Mouse (Mus musculus) forebrain, postnatal 0 days (tissue): Measurements from ENCODE around the gene Apeh. TPM values are rescaled to one million over a fixed set of nuclear protein-coding genes. Genes with fewer than 3 reads are reported as not detected.

Experiments used
- ATAC-seq: fragments of 200-750 bp; cut with Nextera tagmentation; 2 replicates; pipeline ENCODE4 v1.8.0; 2017; ENCODE audit warnings: mild to moderate bottlenecking, moderate library complexity
- DNase-seq: peaks from one replicate; pipeline ENCODE4 v3.0.0-alpha.2; 2015
- H3K27ac ChIP-seq: fragments of 300-500 bp; sonication (generic); 2 replicates; pipeline ENCODE4 v1.5.1; 2014; ENCODE audit warnings: low read depth, mild to moderate bottlenecking, antibody characterized with exemption, low read length, moderate library complexity, mixed read lengths
- H3K27me3 ChIP-seq: fragments of 300-500 bp; sonication (generic); 2 replicates; pipeline ENCODE4 v1.6.1; 2014; ENCODE audit warnings: mild to moderate bottlenecking, low read length, mixed read lengths; ENCODE audit not compliant: insufficient read depth
- H3K36me3 ChIP-seq: fragments of 300-500 bp; sonication (generic); 2 replicates; pipeline ENCODE4 v1.6.1; 2014; ENCODE audit warnings: mild to moderate bottlenecking, moderate library complexity; ENCODE audit not compliant: insufficient read depth
- H3K4me1 ChIP-seq: fragments of 300-500 bp; sonication (generic); 2 replicates; pipeline ENCODE4 v1.6.1; 2014; ENCODE audit warnings: antibody characterized with exemption; ENCODE audit not compliant: insufficient read depth
- H3K4me2 ChIP-seq: fragments of 300-500 bp; sonication (generic); 2 replicates; pipeline ENCODE4 v1.6.1; 2014; ENCODE audit warnings: low read depth, mild to moderate bottlenecking, moderate library complexity
- H3K4me3 ChIP-seq: fragments of 300-500 bp; sonication (generic); 2 replicates; pipeline ENCODE4 v1.5.1; 2014; ENCODE audit warnings: low read depth, low read length, mixed read lengths
- H3K9ac ChIP-seq: fragments of 300-500 bp; sonication (generic); 2 replicates; pipeline ENCODE4 v1.6.1; 2014; ENCODE audit warnings: mild to moderate bottlenecking
- H3K9me3 ChIP-seq: fragments of 300-500 bp; sonication (generic); 2 replicates; pipeline ENCODE4 v1.6.1; 2016; ENCODE audit warnings: low read length
- CTCF ChIP-seq: sonication (generic); IDR thresholded peaks from 2 replicates; pipeline ENCODE4 v1.5.1; 2016; ENCODE audit warnings: antibody characterized with exemption, control low read depth, low read depth
- WGBS: fragments of 180-500 bp; shearing (Covaris S2); extraction: QIAGEN DNeasy Blood & Tissue Kit; methylation state at CpG from one replicate; pipeline ENCODE4 v1.1.7; 2014; 5-methylcytosine and 5-hydroxymethylcytosine counted together
- polyA plus RNA-seq: library from polyadenylated mRNA; unstranded; fragments of >200 nt; fragmentation: Nextera tagmentation; extraction: Ambion mirVana; gene quantifications from 2 replicates; pipeline ENCODE4 v1.2.1, GENCODE M21; 2015
- total RNA-seq: library from RNA; depleted of rRNA; stranded (reverse); fragments of >200 nt; gene quantifications from 2 replicates; pipeline ENCODE4 v1.2.3, GENCODE M21; 2014

Apeh gene
- total and polyA plus RNA-seq, 2 experiments from 2014 or later: 24.5 to 30.0 TPM

- Histone ChIP-seq H3K27me3 (no peaks in the 10 kb centered on the region), H3K4me2 (no peak overlapping the region), H3K27ac (no peak overlapping the region), H3K36me3 (peaks cover 57% of the 10 kb centered on the region), H3K4me1 (no peaks in the 10 kb centered on the region), H3K9me3 (no peaks in the 10 kb centered on the region), H3K4me3 (no peak overlapping the region), H3K9ac (no peak overlapping the region)
- no peak for DNase-seq
- no peak for ATAC-seq
- TF ChIP-seq CTCF: no peak
- 79% methylated on average over 7 of the region's 7 CpGs for WGBS
Observed at GRCm38 (mm10) chr9:108052411-108052810, 42.0 kb downstream of the Apeh start.

DNA sequence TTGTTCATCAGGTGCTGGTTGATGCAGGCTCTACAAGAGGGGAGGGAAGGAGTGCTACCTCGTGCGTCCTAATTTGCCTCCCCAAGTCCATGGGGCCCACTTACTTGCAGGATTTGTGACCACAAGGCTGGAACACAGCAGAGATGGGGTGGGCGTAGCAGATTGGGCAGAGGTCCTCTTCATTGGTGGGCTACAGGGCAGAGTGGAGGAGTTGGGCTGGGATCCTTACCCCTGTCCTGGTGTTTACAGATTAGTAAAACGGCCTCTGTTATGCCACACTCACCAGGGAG is 42.5 kb downstream of the Apeh start:
- Histone ChIP-seq H3K27ac (no peak overlapping the region), H3K4me2 (no peak overlapping the region), H3K4me3 (no peak overlapping the region), H3K36me3 (peaks cover 57% of the 10 kb centered on the region), H3K27me3 (no peaks in the 10 kb centered on the region), H3K9ac (no peak overlapping the region), H3K9me3 (no peaks in the 10 kb centered on the region), H3K4me1 (no peaks in the 10 kb centered on the region)
- DNase-seq (no peak), ATAC-seq (no peak)
- no peak for TF ChIP-seq CTCF
- 81% methylated on average over 4 of the region's 4 CpGs for WGBS

DNA sequence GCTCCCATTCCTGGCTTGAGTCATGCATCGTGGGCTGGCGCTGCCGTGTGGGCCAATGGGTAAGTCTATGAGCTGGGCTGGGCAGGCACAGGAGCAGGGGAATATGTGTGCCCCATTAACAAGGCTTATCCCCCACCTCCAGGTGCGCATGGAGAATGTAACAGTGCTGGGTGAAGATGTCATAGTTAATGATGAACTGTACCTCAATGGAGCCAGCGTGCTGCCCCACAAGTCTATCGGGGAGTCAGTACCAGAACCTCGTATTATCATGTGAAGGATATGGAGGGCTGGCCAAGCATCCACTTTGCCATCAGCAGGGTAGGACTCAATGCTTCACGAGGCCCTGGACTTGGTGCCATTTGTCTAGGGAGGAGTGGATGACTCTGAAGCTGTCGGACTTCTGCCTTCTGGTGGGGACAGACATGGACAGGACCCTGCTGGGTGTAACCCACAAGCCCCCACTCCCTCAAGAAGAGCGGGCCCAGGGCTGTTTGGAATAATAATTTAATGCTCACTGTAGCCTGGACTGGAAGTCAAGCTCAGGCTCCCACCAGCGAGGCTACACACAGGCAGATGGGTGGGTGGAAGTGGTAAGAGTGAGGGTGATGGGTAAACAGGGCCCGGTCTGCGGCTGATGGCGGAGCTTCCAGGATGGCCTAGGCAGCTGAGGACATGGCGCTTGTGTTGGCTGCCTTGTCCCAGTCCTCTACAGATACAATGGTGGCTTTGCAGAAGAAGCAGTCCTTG is 43.0 kb downstream of the Apeh start:
- Histone ChIP-seq H3K9me3 (no peaks in the 10 kb centered on the region), H3K36me3 (peaks cover 57% of the 10 kb centered on the region), H3K9ac (no peak overlapping the region), H3K27me3 (no peaks in the 10 kb centered on the region), H3K4me2 (no peak overlapping the region), H3K4me3 (no peak overlapping the region), H3K4me1 (no peaks in the 10 kb centered on the region), H3K27ac (no peak overlapping the region)
- 95% methylated on average over 15 of the region's 15 CpGs for WGBS
- TF ChIP-seq CTCF: no peak
- ATAC-seq: no peak
- no peak for DNase-seq

GRCm38 (mm10) chr9:108049561-108050251 is 44.7 kb downstream of the Apeh start:
- no peaks in the 10 kb centered on the region for H3K9me3 ChIP-seq
- no peaks in the 10 kb centered on the region for H3K27me3 ChIP-seq
- ATAC-seq (no peak; the same call in 1 of the 2 replicates), DNase-seq (no peak)
- 46% methylated on average over 15 of the region's 15 CpGs for WGBS
- peak overlapping the region; percentile 53 for H3K9ac ChIP-seq
- peak overlapping the region; percentile 81 for H3K4me3 ChIP-seq
- TF ChIP-seq CTCF: no peak
- peaks cover 57% of the 10 kb centered on the region for H3K36me3 ChIP-seq
- peak overlapping the region; percentile 24; the same call in 1 of the 2 replicates for H3K27ac ChIP-seq
- peak overlapping the region; percentile 61 for H3K4me2 ChIP-seq
- no peaks in the 10 kb centered on the region for H3K4me1 ChIP-seq

GRCm38 (mm10) chr9:108049016-108049455 is 45.4 kb downstream of the Apeh start, which contains the start of gene Gmppb:
TSS of gene Gmppb (plus strand) at chr9:108049242.
- under 1% methylated on average over 37 of the region's 39 CpGs for WGBS
- Histone ChIP-seq H3K9me3 (no peaks in the 10 kb centered on the region), H3K36me3 (peaks cover 52% of the 10 kb centered on the region)

DNA sequence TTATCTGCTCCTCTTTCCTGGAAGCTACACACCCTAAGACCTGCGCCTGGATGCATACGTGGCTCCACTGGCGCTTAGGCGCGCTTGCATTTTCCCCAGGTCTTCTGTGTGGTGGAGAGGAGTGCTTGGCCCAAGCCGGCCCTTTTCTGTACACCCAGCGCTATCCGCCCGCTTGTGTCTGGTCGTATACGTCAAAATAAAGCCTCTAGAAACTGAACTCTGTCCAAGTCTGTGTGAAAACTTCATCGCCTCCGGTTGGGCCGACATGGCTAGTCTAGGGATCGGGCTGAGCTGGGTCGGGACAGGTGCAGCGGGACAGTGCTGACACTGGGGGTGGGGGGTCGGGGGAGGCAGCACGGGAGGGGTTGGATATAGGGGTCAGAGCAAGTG is 45.8 kb downstream of the Apeh start:
- peaks cover 47% of the 10 kb centered on the region for H3K36me3 ChIP-seq
- WGBS: 3% methylated on average over 19 of the region's 19 CpGs
- H3K4me3 ChIP-seq: peak overlapping the region; percentile 81
- H3K9ac ChIP-seq: 0 out of 2 replicates have a peak overlapping the region, but pooled peaks have one; percentile 34
- DNase-seq (peak; percentile 37), ATAC-seq (peak; percentile 8)
- no peaks in the 10 kb centered on the region for H3K4me1 ChIP-seq
- TF ChIP-seq CTCF: no peak
- no peaks in the 10 kb centered on the region for H3K27me3 ChIP-seq
- H3K4me2 ChIP-seq: peak overlapping the region; percentile 61
- 0 out of 2 replicates have a peak overlapping the region, but pooled peaks have one; percentile 3 for H3K27ac ChIP-seq
- no peaks in the 10 kb centered on the region for H3K9me3 ChIP-seq

More at GRCm38 (mm10) chr9:108049016-108049455, 45.4 kb downstream of the Apeh start, which contains the start of gene Gmppb:
- no peaks in the 10 kb centered on the region for H3K27me3 ChIP-seq
- H3K27ac ChIP-seq: peak within 1 kb of the TSS; percentile 24; the same call in 1 of the 2 replicates
- peak within 1 kb of the TSS; percentile 61 for H3K4me2 ChIP-seq
- H3K4me3 ChIP-seq: peak within 1 kb of the TSS; percentile 81
- peak; percentile 98 for ATAC-seq
- H3K9ac ChIP-seq: peak within 1 kb of the TSS; percentile 53
- no peaks in the 10 kb centered on the region for H3K4me1 ChIP-seq
- DNase-seq: peak; percentile 98
- TF ChIP-seq CTCF: no peak
